Mouse (Mus musculus) myocyte (in vitro differentiated cells): ENCODE measurements around the gene Tanc2.

Experiments
- E2F4 ChIP-seq: IDR thresholded peaks from one replicate; pipeline ENCODE4 v1.6.1; 2011; ENCODE audit warnings: mild to moderate bottlenecking, control low read depth, moderate library complexity; ENCODE audit not compliant: insufficient read depth
- MAX ChIP-seq: IDR thresholded peaks from one replicate; pipeline ENCODE4 v1.6.1; 2011; ENCODE audit warnings: low read depth, mild to moderate bottlenecking, control low read depth
- MYOG ChIP-seq, 3 experiments: IDR thresholded peaks; one replicate each; pipeline ENCODE4 v1.6.1; 2011; ENCODE audit warnings: control low read depth in 2 of 3, low read depth in 2 of 3, mild to moderate bottlenecking in 2 of 3; ENCODE audit not compliant: insufficient read length in 2 of 3, control insufficient read depth in 1 of 3, insufficient read depth in 1 of 3
- POLR2A ChIP-seq: IDR thresholded peaks from one replicate; pipeline ENCODE4 v1.6.1; 2011; ENCODE audit warnings: low read depth, mild to moderate bottlenecking, control low read depth, moderate library complexity; ENCODE audit not compliant: insufficient read length
- POLR2AphosphoS2 ChIP-seq: IDR thresholded peaks from one replicate; pipeline ENCODE4 v1.6.1; 2011; ENCODE audit warnings: low read depth, control low read depth; ENCODE audit not compliant: insufficient read length
- REST ChIP-seq: IDR thresholded peaks from one replicate; pipeline ENCODE4 v1.6.1; 2011; ENCODE audit warnings: mild to moderate bottlenecking, control low read depth, moderate library complexity; ENCODE audit not compliant: insufficient read depth, insufficient read length
- SRF ChIP-seq: IDR thresholded peaks from one replicate; pipeline ENCODE4 v1.6.1; 2011; ENCODE audit warnings: low read depth; ENCODE audit not compliant: control insufficient read depth, insufficient read length
- TCF12 ChIP-seq: IDR thresholded peaks from one replicate; pipeline ENCODE4 v1.6.1; 2011; ENCODE audit warnings: mild to moderate bottlenecking, control low read depth; ENCODE audit not compliant: poor library complexity, insufficient read depth, severe bottlenecking
- TCF3 ChIP-seq: IDR thresholded peaks from one replicate; pipeline ENCODE4 v1.6.1; 2011; ENCODE audit warnings: low read depth, control low read depth; ENCODE audit not compliant: insufficient read length
- USF1 ChIP-seq: IDR thresholded peaks from one replicate; pipeline ENCODE4 v1.6.1; 2011; ENCODE audit warnings: low read depth, mild to moderate bottlenecking, control low read depth, moderate library complexity

- no peak for TF ChIP-seq USF1
- TF ChIP-seq POLR2A: no peak
- TF ChIP-seq MAX: no peak
- TF ChIP-seq E2F4: no peak
- TF ChIP-seq SRF: no peak
- TF ChIP-seq POLR2AphosphoS2: no peak
- TF ChIP-seq TCF12: no peak
- no peak for TF ChIP-seq MYOG (IDR thresholded peaks at IDR 0.05; ENCODE audit: control insufficient read depth in 1 of 3, insufficient read depth in 1 of 3, insufficient read length in 2 of 3, low read depth in 2 of 3)
- TF ChIP-seq TCF3: no peak
- no peak for TF ChIP-seq REST
These were observed 54.2 kb downstream of the Tanc2 start for GRCm38 (mm10) chr11:105643995-105644394.
